Mouse (Mus musculus) megakaryocyte-erythroid progenitor cell, adult 5-6 weeks (primary cell): ENCODE measurements around the gene Hectd4. TPM values are rescaled to one million over a fixed set of nuclear protein-coding genes. Genes with fewer than 3 reads are reported as not detected.
"Not testable (repeated sequence)": the region's sequence is repeated elsewhere in the genome, so short reads cannot be mapped to it uniquely, and the experiment has no call there.

ENCODE experiments used
- ATAC-seq: replicated peaks from 2 replicates; pipeline ENCODE4 v1.8.0; 2016; ENCODE audit warnings: mild to moderate bottlenecking, inconsistent platforms; ENCODE audit not compliant: severe bottlenecking, poor library complexity, low FRiP score, low TSS enrichment
- total RNA-seq, 2 experiments: library from RNA; stranded (forward) in 1 of 2; stranded (reverse) in 1 of 2; fragments of 200-1000, 215-1000 nt in 1 of 2; fragments of >200 nt in 1 of 2; fragmentation: Nextera tagmentation in 1 of 2; gene quantifications; 2 replicates each; pipeline ENCODE4 v1.2.3; 2014 to 2017

Gene Hectd4
- total RNA-seq, 2 experiments from 2014 or later = 25.7 to 53.9 TPM

- peak; percentile 90 for ATAC-seq
These were observed 15.6 kb upstream of the Hectd4 start, which contains the start of gene Rpl6 for GRCm38 (mm10) chr5:121204132-121205089. Rpl6 (plus strand) TSS chr5:121204481.

GRCm38 (mm10) chr5:121205537-121206130 lies 14.4 kb upstream of the Hectd4 start:
- not testable (repeated sequence) for ATAC-seq

- no peak for ATAC-seq
These were observed 13.5 kb upstream of the Hectd4 start for GRCm38 (mm10) chr5:121206540-121206939.

- no peak for ATAC-seq
These were observed 13.0 kb upstream of the Hectd4 start for GRCm38 (mm10) chr5:121206984-121207383.

GRCm38 (mm10) chr5:121209755-121210600 lies 10.0 kb upstream of the Hectd4 start:
- no peak; the same call in 1 of the 2 replicates for ATAC-seq

GRCm38 (mm10) chr5:121210601-121210924 lies 9.5 kb upstream of the Hectd4 start:
- ATAC-seq = no peak

- ATAC-seq = no peak
These were observed 7.9 kb upstream of the Hectd4 start for GRCm38 (mm10) chr5:121212108-121212507.

- no peak for ATAC-seq
These were observed 5.3 kb upstream of the Hectd4 start for GRCm38 (mm10) chr5:121214707-121215106.

GRCm38 (mm10) chr5:121215380-121216125 lies 4.5 kb upstream of the Hectd4 start:
- peak; percentile 23; the same call in 1 of the 2 replicates for ATAC-seq

GRCm38 (mm10) chr5:121216126-121216446 lies 3.9 kb upstream of the Hectd4 start:
- peak; percentile 84 for ATAC-seq

GRCm38 (mm10) chr5:121216584-121217312 lies 3.3 kb upstream of the Hectd4 start:
- not testable (repeated sequence) for ATAC-seq

GRCm38 (mm10) chr5:121217313-121217634 lies 2.7 kb upstream of the Hectd4 start:
- no peak for ATAC-seq

GRCm38 (mm10) chr5:121219190-121219589 lies 829 bp upstream of the Hectd4 start:
- no peak for ATAC-seq

GRCm38 (mm10) chr5:121220732-121221301 lies 798 bp downstream of the Hectd4 start:
- ATAC-seq = no peak

- no peak for ATAC-seq
These were observed 1.4 kb downstream of the Hectd4 start for GRCm38 (mm10) chr5:121221328-121221850.

- not testable (repeated sequence) for ATAC-seq
These were observed 4.0 kb downstream of the Hectd4 start for GRCm38 (mm10) chr5:121224020-121224419.

- ATAC-seq = no peak
These were observed 4.8 kb downstream of the Hectd4 start for GRCm38 (mm10) chr5:121224856-121225255.

- ATAC-seq = no peak
These were observed 5.8 kb downstream of the Hectd4 start for GRCm38 (mm10) chr5:121225854-121226253.
